ENCODE assay signal across 9 mouse cellular contexts in the genomic region with DNA sequence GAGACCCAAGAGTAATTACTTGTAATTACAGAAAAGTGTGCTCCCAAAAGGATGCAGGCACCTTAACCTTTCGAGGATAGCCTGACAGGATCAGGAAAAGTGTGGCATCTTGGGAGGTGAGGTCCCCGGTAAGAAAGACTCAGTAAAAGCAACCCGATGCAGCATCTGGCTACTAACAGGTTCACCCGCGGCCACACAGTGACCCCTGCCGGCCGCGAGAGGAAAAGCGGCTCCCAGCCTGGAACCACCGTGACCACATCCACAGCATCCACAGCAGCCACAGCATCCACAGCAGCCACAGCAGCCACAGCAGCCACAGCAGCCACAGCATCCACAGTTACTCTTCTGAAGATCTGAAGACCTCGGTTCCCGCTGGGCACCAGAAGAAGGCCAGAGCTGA. TPM values are rescaled to one million over a fixed set of nuclear protein-coding genes. Genes with fewer than 3 reads are reported as not detected.
DNase-seq lines count a peak whose midpoint lies in the region; TF ChIP-seq lines count a peak whose summit lies in the region.
"Had no signal": no experiment of that assay in that cellular context is flagged by ENCODE, and none has a peak within 500 bp of the region (broad histone marks: within the 10 kb centered on the region; RNA-seq: fewer than 3 reads in every experiment).

No protein-coding gene starts in this region.

- TF ChIP-seq CTCF in ES-Bruce4 (IDR thresholded peaks at IDR 0.05; ENCODE audit: low read depth, low read length): peak; percentile 83

- intact Hi-C loops in gastrocnemius, postnatal 14 days (cut with DNase I; ENCODE audit: low total_unique reads): loop anchor here (2.0 kb wide), 1 partner anchor 90 kb away; no protein-coding TSS in a partner anchor
- intact Hi-C loops in left cerebral cortex, postnatal 36 days (cut with DNase I): loop anchor here (2.0 to 10.0 kb wide), 3 partner anchors 90 to 350 kb away; no protein-coding TSS in a partner anchor

- peak; percentile 10 to 47 for DNase-seq in kidney, adult 8-10 months
- no peak for DNase-seq in kidney, adult 11 months
- DNase-seq in adrenal gland, postnatal 25 days: peak; percentile 65
- DNase-seq in gastrocnemius, postnatal 14 days: peak; percentile 30
- peak; percentile 12 to 15 for DNase-seq in left cerebral cortex, postnatal 36 days (ENCODE audit: low spot score in 2 of 2)
- peak; percentile 77 for DNase-seq in retina, embryonic 14.5 days (ENCODE audit: low spot score)
- DNase-seq in urinary bladder, postnatal 36 days (ENCODE audit: low spot score in 2 of 2): peak; percentile 26 to 44

- H3K27me3 ChIP-seq in ES-Bruce4 (ENCODE audit: control insufficient read depth, insufficient read depth, low read length, poor library complexity, severe bottlenecking): no peaks in the 10 kb centered on the region; the same call in 1 of the 2 replicates

- TF ChIP-seq POLR2A in ES-Bruce4 (IDR thresholded peaks at IDR 0.05; ENCODE audit: insufficient read depth, low read length): no peak

- no peak for TF ChIP-seq EP300 in ES-Bruce4 (IDR thresholded peaks at IDR 0.05; ENCODE audit: insufficient read depth, low read depth, low read length)

- no peaks in the 10 kb centered on the region for H3K4me1 ChIP-seq in ES-Bruce4 (ENCODE audit: control insufficient read depth, insufficient read depth, low read length)

- H3K36me3 ChIP-seq in ES-Bruce4 (ENCODE audit: control insufficient read depth, insufficient read depth, low read length, poor library complexity, severe bottlenecking): no peaks in the 10 kb centered on the region

- no peaks in the 10 kb centered on the region for H3K9me3 ChIP-seq in ES-Bruce4 (replicated peaks; ENCODE audit: control insufficient read depth, insufficient read depth, low read length, poor library complexity, severe bottlenecking)

- H3K4me3 ChIP-seq in ES-Bruce4 (ENCODE audit: low read depth, low read length): no peak overlapping the region

- no peak overlapping the region for H3K27ac ChIP-seq in ES-Bruce4 (ENCODE audit: insufficient read depth, low read length)
- H3K27ac ChIP-seq: macrophage had no signal

- no peak overlapping the region for H3K9ac ChIP-seq in ES-Bruce4 (ENCODE audit: low read depth, poor library complexity, severe bottlenecking)

RNA-seq across cellular contexts. Expression of a gene that starts 36.4 kb away (rescaled TPM):
- polyA plus RNA-seq in ES-Bruce4 (2011; ENCODE audit: insufficient read depth, insufficient read length, low read depth, missing spikeins): 1.5 and 1.6 TPM in 2 replicates
- 202 and 263 TPM in 2 replicates for total RNA-seq in adrenal gland, postnatal 25 days (2021)
- total RNA-seq in gastrocnemius, postnatal 14 days (2021): under 1 TPM; 0.49 to 0.59 TPM
- not detected for total RNA-seq in left cerebral cortex, postnatal 36 days (2021)
- polyA plus RNA-seq: macrophage had no signal

RNA-seq across cellular contexts. Expression of a gene that starts 40.8 kb away (rescaled TPM):
- polyA plus RNA-seq in ES-Bruce4 (2011; ENCODE audit: insufficient read depth, insufficient read length, low read depth, missing spikeins): not detected in 2 replicates
- total RNA-seq in adrenal gland, postnatal 25 days (2021): not detected in 2 replicates
- not detected for total RNA-seq in gastrocnemius, postnatal 14 days (2021)
- not detected for total RNA-seq in left cerebral cortex, postnatal 36 days (2021)
- polyA plus RNA-seq: macrophage had no signal

RNA-seq across cellular contexts. Expression of a gene that starts 46.8 kb away (rescaled TPM):
- polyA plus RNA-seq in ES-Bruce4 (2011; ENCODE audit: insufficient read depth, insufficient read length, low read depth, missing spikeins): 0.48 TPM in 1 of 2 replicates, not detected in the other
- 84.9 and 94.6 TPM in 2 replicates for total RNA-seq in adrenal gland, postnatal 25 days (2021)
- under 1 TPM; 0.71 to 0.74 TPM for total RNA-seq in gastrocnemius, postnatal 14 days (2021)
- not detected for total RNA-seq in left cerebral cortex, postnatal 36 days (2021)
- polyA plus RNA-seq: macrophage had no signal

RNA-seq across cellular contexts. Expression of a gene that starts 51.5 kb away (rescaled TPM):
- polyA plus RNA-seq in ES-Bruce4 (2011; ENCODE audit: insufficient read depth, insufficient read length, low read depth, missing spikeins): not detected in 2 replicates
- 54.7 and 58.6 TPM in 2 replicates for total RNA-seq in adrenal gland, postnatal 25 days (2021)
- total RNA-seq in gastrocnemius, postnatal 14 days (2021): 1 to 10 TPM; 1.5 to 1.6 TPM
- not detected for total RNA-seq in left cerebral cortex, postnatal 36 days (2021)
- polyA plus RNA-seq: macrophage had no signal

RNA-seq across cellular contexts. Expression of a gene that starts 57.4 kb away (rescaled TPM):
- polyA plus RNA-seq in ES-Bruce4 (2011; ENCODE audit: insufficient read depth, insufficient read length, low read depth, missing spikeins): not detected in 2 replicates
- total RNA-seq in adrenal gland, postnatal 25 days (2021): 74.4 and 78.8 TPM in 2 replicates
- total RNA-seq in gastrocnemius, postnatal 14 days (2021): under 1 TPM; 0.43 to 0.75 TPM
- total RNA-seq in left cerebral cortex, postnatal 36 days (2021): not detected
- polyA plus RNA-seq: macrophage had no signal

Comparison
In these comparisons a context has a peak if more than half of its experiments do, and no peak if none do; other contexts are left out.
1. RNA of a gene that starts 36.4 kb away (total RNA-seq): 202 to 263 TPM in adrenal gland, postnatal 25 days; 0.49 to 0.59 TPM in gastrocnemius, postnatal 14 days and not detected in left cerebral cortex, postnatal 36 days; every median in the first group is over 100 times any median in the second.
2. RNA of a gene that starts 46.8 kb away (total RNA-seq): 84.9 to 94.6 TPM in adrenal gland, postnatal 25 days; 0.71 to 0.74 TPM in gastrocnemius, postnatal 14 days and not detected in left cerebral cortex, postnatal 36 days; every median in the first group is over 10 times any median in the second.